Mouse (Mus musculus) CD4-positive, CD25-positive, alpha-beta regulatory T cell, adult 4 months (primary cell): ENCODE measurements around the gene Slc35c1. TPM values are rescaled to one million over a fixed set of nuclear protein-coding genes. Genes with fewer than 3 reads are reported as not detected.

ENCODE experiments used
- ATAC-seq: one replicate; pipeline ENCODE4 v1.8.0; 2017
- polyA plus RNA-seq, 2 experiments: library from polyadenylated mRNA; unstranded; fragments of 100-300 nt; shearing (Covaris generic); gene quantifications; one replicate each; pipeline ENCODE4 v1.2.1; 2017

Slc35c1 gene
- polyA plus RNA-seq, 2 experiments from 2014 or later = 50.3 to 73.8 TPM

- peak; percentile 95 for ATAC-seq
Measured at GRCm38 (mm10) chr2:92433578-92434374, 26.6 kb downstream of the Slc35c1 start, which contains the start of gene Cry2. TSS of gene Cry2 (minus strand) at chr2:92434043.

- no peak for ATAC-seq
Measured at GRCm38 (mm10) chr2:92432299-92433295, 27.7 kb downstream of the Slc35c1 start.

GRCm38 (mm10) chr2:92431611-92432179 is 28.6 kb downstream of the Slc35c1 start:
- no peak for ATAC-seq

DNA sequence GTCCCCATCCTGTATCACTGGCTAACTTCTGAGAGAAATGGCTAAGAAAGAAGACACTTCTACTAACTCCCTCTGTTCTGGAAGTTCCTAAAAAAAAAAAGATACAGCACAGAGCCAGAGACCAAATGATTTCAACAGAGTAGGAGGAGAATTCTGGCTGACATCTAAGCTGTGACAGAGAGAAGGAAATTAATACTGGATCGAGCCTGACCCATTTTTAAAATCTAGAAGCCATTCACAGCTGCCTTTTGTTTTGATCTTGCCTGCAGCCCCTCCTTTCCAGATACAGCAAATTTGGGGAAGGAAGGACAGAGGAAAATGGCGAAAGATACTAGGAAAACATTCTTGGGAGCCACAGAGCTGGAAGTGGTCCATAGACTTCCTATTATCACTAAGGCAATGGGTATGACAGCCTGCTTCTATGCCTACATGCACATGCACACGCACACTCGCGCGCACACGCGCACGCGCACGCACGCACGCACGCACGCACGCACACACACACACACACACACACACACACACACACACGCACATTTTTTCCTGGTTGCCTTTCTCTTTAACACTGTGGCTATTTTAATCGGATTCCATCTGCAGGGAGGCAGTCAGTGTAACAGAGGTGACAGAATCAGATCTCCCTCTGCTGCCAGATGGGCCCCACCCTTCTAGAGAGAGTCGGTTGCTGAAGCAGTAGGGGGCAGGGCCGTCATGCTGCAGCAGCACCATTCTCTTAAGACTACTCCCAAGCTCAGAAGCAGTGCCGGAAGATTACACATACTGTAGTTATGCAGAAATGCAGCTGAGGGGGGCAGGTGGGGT is 29.4 kb downstream of the Slc35c1 start:
- no peak for ATAC-seq

DNA sequence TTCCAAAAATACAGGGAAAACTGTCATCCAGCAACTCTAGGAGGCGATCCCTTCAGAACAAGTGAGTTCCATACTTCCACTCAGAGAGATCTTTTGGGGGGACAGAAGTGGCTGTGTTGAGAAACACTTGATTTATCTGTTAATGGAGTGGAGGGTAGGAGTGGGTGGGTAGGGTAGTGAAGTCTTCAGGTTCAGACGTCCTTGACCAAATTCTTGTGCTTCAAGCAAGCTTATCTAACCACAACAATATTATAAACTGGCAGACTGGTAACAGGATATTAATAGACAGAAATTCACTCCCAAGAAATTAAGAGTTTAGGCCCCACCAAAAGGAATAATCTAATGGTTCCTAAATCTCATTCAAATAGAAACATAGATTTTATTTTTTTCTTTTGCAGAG is 30.2 kb downstream of the Slc35c1 start:
- no peak for ATAC-seq

- no peak for ATAC-seq
Measured at GRCm38 (mm10) chr2:92427882-92428281, 32.5 kb downstream of the Slc35c1 start.

GRCm38 (mm10) chr2:92426426-92426825 is 33.9 kb downstream of the Slc35c1 start:
- no peak for ATAC-seq

DNA sequence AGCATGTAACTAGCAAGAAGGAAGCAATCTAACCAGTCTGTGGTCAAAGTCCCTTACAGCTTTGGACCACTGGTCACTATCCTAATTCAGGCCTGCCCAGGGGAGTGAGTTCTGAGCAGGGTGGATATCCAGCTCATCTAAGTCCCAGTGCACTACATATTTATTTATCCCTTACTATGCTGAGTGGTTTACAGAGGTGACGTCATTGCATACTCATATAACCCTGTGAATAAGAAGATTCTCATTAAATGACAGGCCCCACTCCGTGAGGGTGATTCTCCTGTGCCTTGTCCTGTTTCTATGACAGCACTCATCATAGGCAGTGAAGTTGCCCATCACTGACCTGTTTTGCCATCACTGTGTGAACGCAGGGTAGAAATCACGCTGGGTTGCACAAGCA is 35.0 kb downstream of the Slc35c1 start:
- ATAC-seq = no peak

DNA sequence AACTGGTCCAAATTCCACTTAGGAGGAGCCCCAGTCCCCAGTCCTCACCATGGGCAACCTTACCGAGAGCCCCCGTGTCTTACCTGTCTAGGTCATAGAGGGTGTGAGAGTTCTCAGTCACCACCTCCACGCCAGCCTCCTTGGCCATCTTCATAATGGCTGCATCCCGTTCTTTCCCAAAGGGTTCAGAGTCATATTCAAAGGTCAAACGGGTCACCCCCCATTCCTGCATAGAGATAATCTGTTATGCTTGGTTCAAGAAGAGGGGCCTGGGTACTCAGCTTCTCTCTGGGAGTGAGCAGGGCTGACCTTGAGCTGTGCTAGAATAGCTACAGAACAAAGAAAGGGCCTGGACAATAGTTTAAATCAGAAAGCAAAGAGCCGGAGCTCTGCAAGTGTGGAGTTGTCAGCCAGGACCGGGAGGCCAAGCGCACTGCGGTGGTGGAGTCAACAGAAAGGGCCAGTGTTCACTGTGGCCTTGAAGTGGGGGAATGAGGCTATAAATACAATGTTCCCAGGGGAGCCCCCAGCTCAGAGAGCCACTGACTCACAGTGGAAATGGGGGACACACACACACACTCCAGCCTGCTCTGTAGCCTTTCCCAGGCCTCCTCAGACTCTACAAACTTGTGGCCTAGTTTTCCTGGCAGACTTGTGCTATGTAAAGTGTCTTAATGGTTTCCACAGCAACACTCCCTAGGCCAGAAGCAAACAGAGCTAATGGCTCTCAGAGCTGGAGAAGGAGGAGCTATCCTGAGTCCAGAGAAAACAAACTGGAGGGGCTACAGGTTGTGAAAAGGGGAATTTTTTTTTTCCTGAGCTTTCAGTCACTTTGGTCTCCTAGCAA is 35.7 kb downstream of the Slc35c1 start:
- ATAC-seq = no peak

- ATAC-seq = no peak
Measured at GRCm38 (mm10) chr2:92423702-92424461, 36.5 kb downstream of the Slc35c1 start.

- ATAC-seq = no peak
Measured at GRCm38 (mm10) chr2:92423156-92423555, 37.2 kb downstream of the Slc35c1 start.

GRCm38 (mm10) chr2:92422388-92423135 is 37.8 kb downstream of the Slc35c1 start:
- peak; percentile 29 for ATAC-seq

DNA sequence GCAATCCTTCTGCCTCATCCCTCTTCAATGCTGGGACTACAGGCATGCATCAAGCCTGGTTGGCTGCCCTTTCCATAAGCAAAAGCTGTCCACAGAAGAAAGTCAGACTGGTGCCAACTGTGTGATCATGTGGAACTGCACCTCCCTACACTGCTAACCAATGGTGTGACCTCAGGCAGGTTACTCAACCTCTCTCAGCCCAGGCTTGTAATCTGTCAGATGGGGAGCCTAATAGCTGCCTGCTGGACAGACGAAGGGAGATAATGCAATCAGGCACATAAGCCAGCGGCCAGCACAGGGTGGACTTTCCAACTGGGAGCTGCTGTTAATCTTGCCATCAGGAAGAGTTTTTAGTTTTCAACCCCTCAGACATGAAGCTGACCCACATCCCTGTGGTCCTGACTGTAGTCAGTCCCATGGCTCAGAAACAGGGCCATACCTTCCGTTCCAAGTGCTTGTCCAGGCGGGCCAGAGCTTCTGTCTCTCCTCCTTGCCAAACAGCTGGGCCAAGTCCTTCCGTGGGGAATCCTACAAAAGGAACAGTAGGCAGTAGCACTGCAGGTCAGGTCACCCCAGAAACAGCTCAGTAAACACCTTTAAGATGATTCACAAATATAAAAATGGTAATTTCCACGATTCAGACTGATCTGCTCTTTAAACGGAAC is 38.5 kb downstream of the Slc35c1 start:
- no peak for ATAC-seq

DNA sequence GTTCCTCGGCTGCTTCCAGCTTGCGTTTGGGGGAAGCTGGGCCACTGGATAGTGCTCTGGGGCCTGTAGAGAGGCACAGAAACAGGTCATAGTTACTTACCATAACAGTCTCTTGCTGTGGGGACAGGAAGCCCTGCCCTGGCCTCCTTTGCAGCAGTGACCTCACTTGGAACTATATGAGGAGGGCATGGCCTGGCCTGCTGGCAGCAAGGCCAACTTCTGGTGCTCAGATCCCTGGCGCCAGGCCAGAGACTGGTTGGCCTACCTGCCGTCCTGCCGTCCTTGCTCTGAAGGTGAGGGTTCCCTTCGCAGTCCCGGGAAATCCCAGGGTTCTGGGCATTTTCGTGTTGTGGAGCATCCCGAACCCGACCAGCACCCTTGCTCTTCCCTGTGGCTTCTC is 48.6 kb downstream of the Slc35c1 start:
- no peak for ATAC-seq

- ATAC-seq = no peak
Measured at GRCm38 (mm10) chr2:92408309-92409045, 51.9 kb downstream of the Slc35c1 start.

GRCm38 (mm10) chr2:92405687-92406086 is 54.7 kb downstream of the Slc35c1 start:
- no peak for ATAC-seq

DNA sequence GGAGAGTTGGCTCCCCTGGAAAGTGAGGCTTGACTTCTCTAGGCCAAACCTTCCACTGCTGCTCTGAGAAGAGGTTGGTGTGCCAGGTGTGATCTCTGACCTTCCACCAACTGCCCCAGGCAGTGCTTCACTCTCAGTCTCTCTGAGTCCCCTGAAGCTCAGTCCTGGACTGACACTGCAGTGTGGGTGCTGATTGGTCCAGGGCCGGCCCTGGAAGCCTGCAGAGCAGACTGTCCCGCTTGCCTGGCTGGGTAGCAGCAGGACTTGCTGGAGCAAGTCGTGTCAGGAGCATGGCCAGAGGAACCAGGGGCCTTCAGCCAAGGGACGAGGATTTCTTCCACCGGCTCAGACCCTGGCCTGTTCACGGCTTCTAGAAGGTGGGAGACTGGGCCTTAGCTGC is 55.6 kb downstream of the Slc35c1 start:
- no peak for ATAC-seq

DNA sequence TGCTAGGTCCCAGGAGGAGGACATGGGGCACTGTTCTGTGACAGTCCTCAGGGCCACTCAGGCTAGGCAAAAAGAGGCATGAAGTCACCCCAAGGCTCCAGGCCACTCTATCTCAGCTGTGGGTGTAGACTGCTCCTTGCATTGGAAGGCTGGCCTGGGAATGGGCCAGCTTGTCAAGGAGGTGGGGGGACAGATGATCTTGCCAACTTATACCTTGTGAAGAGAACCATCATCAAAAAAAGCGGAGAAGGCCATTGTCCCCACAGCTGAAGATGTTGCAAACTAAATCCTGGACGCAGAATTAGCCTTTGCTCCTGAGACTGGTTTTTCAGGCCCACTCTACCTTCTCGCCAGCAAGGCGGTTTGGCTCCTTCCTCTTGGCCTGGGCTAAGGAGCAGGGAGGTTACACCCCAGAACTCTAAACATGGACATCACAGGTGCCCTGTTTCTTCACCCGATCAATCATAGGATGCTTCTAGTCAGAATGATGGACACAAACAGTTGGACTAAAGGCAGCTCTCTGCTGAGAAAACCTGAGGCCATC is 56.5 kb downstream of the Slc35c1 start:
- ATAC-seq = no peak
